7 mouse cellular contexts compared by ENCODE assay signal in genomic region chr17:93067850-93068249, GRCm38 (mm10).
A peak's percentile ranks its signal among the peaks of the same experiment; 100 is the strongest.
DNase-seq lines count a peak whose midpoint lies in the region; ATAC-seq and TF ChIP-seq lines count a peak whose summit lies in the region.
"Not testable (repeated sequence)": the region's sequence is repeated elsewhere in the genome, so short reads cannot be mapped to it uniquely, and the experiment has no call there.

No protein-coding gene starts in this region.

- not testable (repeated sequence) for H3K27me3 ChIP-seq in forebrain, embryonic 14.5 days (replicated peaks; ENCODE audit: control insufficient read depth, insufficient read depth, low read length); kidney, postnatal 0 days (ENCODE audit: insufficient read depth, low read length); liver, postnatal 0 days (ENCODE audit: insufficient read depth, low read length); neural tube, embryonic 12.5 days (replicated peaks)

- H3K36me3 ChIP-seq in forebrain, embryonic 14.5 days (ENCODE audit: control insufficient read depth, insufficient read depth, low read length); kidney, postnatal 0 days (ENCODE audit: insufficient read depth, low read length); liver, postnatal 0 days (replicated peaks; ENCODE audit: insufficient read depth, low read length); neural tube, embryonic 12.5 days: not testable (repeated sequence)

- peak; percentile 55; the same call in 1 of the 2 replicates for ATAC-seq in forebrain, embryonic 14.5 days
- ATAC-seq in hematopoietic stem cell, adult 5-6 weeks (replicated peaks in 1 of 2; ENCODE audit: insufficient read depth in 1 of 2, low FRiP score in 2 of 2, low TSS enrichment in 1 of 2, low read depth in 1 of 2, poor library complexity in 2 of 2, severe bottlenecking in 2 of 2): peak; percentile 53 to 73; a peak in 3 of 4 replicates
- ATAC-seq in kidney, postnatal 0 days (replicated peaks; ENCODE audit: low FRiP score, low read depth); liver, postnatal 0 days: not testable (repeated sequence)
- peak; percentile 87 for ATAC-seq in neural tube, embryonic 12.5 days (ENCODE audit: low FRiP score, low read depth)

- DNase-seq in MN1 (ENCODE audit: low spot score): peak; percentile 5
- DNase-seq in cerebellum, postnatal 10 days: peak; percentile 18 to 49
- DNase-seq in forebrain, embryonic 14.5 days (ENCODE audit: low spot score): peak; percentile 68
- DNase-seq in kidney, postnatal 0 days (ENCODE audit: low spot score): peak; percentile 68
- not testable (repeated sequence) for DNase-seq in liver, postnatal 0 days

- H3K9ac ChIP-seq in forebrain, embryonic 14.5 days (ENCODE audit: low read length); kidney, postnatal 0 days (ENCODE audit: low read depth, low read length); liver, postnatal 0 days (replicated peaks); neural tube, embryonic 12.5 days: not testable (repeated sequence)

- not testable (repeated sequence) for TF ChIP-seq EP300 in liver, postnatal 0 days (IDR thresholded peaks at IDR 0.05; ENCODE audit: low read depth)

- not testable (repeated sequence) for H3K4me2 ChIP-seq in forebrain, embryonic 14.5 days (ENCODE audit: low read length); liver, postnatal 0 days (ENCODE audit: low read depth, low read length)
- H3K4me2 ChIP-seq in kidney, postnatal 0 days (ENCODE audit: low read length): peak overlapping the region; percentile 33
- peak overlapping the region; percentile 12; the same call in 1 of the 2 replicates for H3K4me2 ChIP-seq in neural tube, embryonic 12.5 days (replicated peaks)

- 49% methylated on average over 1 of the region's 1 CpGs for WGBS in forebrain, embryonic 14.5 days
- 6% methylated on average over 1 of the region's 1 CpGs for WGBS in kidney, postnatal 0 days
- 58% methylated on average over 1 of the region's 1 CpGs for WGBS in liver, postnatal 0 days (ENCODE audit: insufficient replicate concordance)
- WGBS in neural tube, embryonic 12.5 days: 48% methylated on average over 1 of the region's 1 CpGs

- peak; percentile 69 for TF ChIP-seq CTCF in kidney, postnatal 0 days (IDR thresholded peaks at IDR 0.05; ENCODE audit: low read depth)
- TF ChIP-seq CTCF in liver, postnatal 0 days (IDR thresholded peaks at IDR 0.05; ENCODE audit: low read depth): peak; percentile 30

- H3K4me3 ChIP-seq in forebrain, embryonic 14.5 days (ENCODE audit: low read depth, low read length); kidney, postnatal 0 days (replicated peaks; ENCODE audit: low read depth, low read length); liver, postnatal 0 days (ENCODE audit: low read depth, low read length); neural tube, embryonic 12.5 days: not testable (repeated sequence)

- H3K27ac ChIP-seq in forebrain, embryonic 14.5 days (ENCODE audit: low read depth, low read length); kidney, postnatal 0 days; liver, postnatal 0 days (ENCODE audit: low read depth); neural tube, embryonic 12.5 days: not testable (repeated sequence)

- not testable (repeated sequence) for H3K9me3 ChIP-seq in forebrain, embryonic 14.5 days (replicated peaks; ENCODE audit: control insufficient read depth, low read length); kidney, postnatal 0 days (replicated peaks; ENCODE audit: low read length); liver, postnatal 0 days (ENCODE audit: low read length); neural tube, embryonic 12.5 days

- not testable (repeated sequence) for H3K4me1 ChIP-seq in forebrain, embryonic 14.5 days (ENCODE audit: control insufficient read depth, insufficient read depth, low read length); kidney, postnatal 0 days (replicated peaks; ENCODE audit: insufficient read depth, low read length); liver, postnatal 0 days (ENCODE audit: insufficient read depth); neural tube, embryonic 12.5 days
